Mouse (Mus musculus) right cerebral cortex, postnatal 36 days (tissue): ENCODE results near the gene Sel1l3.

Source experiments
- DNase-seq, 2 experiments: peaks; one replicate each; pipeline ENCODE4 v3.0.0; 2022; ENCODE audit warnings: low spot score in 2 of 2, mixed read lengths in 1 of 2

Sel1l3 gene

GRCm38 (mm10) chr5:53091331-53091730 lies 122.4 kb downstream of the Sel1l3 start:
- no peak for DNase-seq

GRCm38 (mm10) chr5:53087452-53087851 lies 126.3 kb downstream of the Sel1l3 start:
- no peak for DNase-seq

- no peak for DNase-seq
Observed at GRCm38 (mm10) chr5:53078453-53078852, 135.3 kb downstream of the Sel1l3 start.

GRCm38 (mm10) chr5:53074553-53074952 lies 139.2 kb downstream of the Sel1l3 start:
- DNase-seq, result no peak

GRCm38 (mm10) chr5:53061532-53062130 lies 152.1 kb downstream of the Sel1l3 start:
- DNase-seq, result no peak
